ENCODE assay signal across 8 mouse cellular contexts in genomic region chr9:120110211-120111018, GRCm38 (mm10). TPM values are rescaled to one million over a fixed set of nuclear protein-coding genes. Genes with fewer than 3 reads are reported as not detected.
DNase-seq lines count a peak whose midpoint lies in the region; ATAC-seq and TF ChIP-seq lines count a peak whose summit lies in the region.

Gene Slc25a38 (plus strand): TSS chr9:120110374.

- DNase-seq in A20 (ENCODE audit: low read depth, low spot score) (peak; percentile 98), liver (peak; percentile 100)
- DNase-seq in heart, embryonic 10.5 days (ENCODE audit: low spot score), result peak; percentile 97
- DNase-seq in spleen, postnatal 4 days (ENCODE audit: low spot score in 2 of 2), result peak; percentile 98 to 99

- H3K27me3 ChIP-seq in heart, embryonic 10.5 days (ENCODE audit: insufficient read depth, poor library complexity, severe bottlenecking), result no peaks in the 10 kb centered on the region
- H3K27me3 ChIP-seq in kidney, embryonic 15.5 days, result no peaks in the 10 kb centered on the region

- TF ChIP-seq CTCF in bone marrow macrophage, adult 2 months (IDR thresholded peaks at IDR 0.05; ENCODE audit: low read depth, low read length), result peak; percentile 60
- peak; percentile 78; the same call in 1 of the 2 replicates for TF ChIP-seq CTCF in embryonic fibroblast, embryonic 13.5 days (IDR thresholded peaks at IDR 0.05; ENCODE audit: borderline replicate concordance, insufficient read depth, low read length)

- peak; percentile 97 for ATAC-seq in kidney, embryonic 15.5 days (replicated peaks; ENCODE audit: low FRiP score)
- peak; percentile 91 for ATAC-seq in monocyte, adult 5-6 weeks (replicated peaks; ENCODE audit: insufficient number of reproducible peaks, low FRiP score, low TSS enrichment, poor library complexity, severe bottlenecking)

- peak within 1 kb of the TSS; percentile 83 for H3K9ac ChIP-seq in kidney, embryonic 15.5 days

- H3K4me3 ChIP-seq in bone marrow macrophage, adult 2 months (ENCODE audit: insufficient read depth, low read length), result peak within 1 kb of the TSS; percentile 100
- H3K4me3 ChIP-seq in embryonic fibroblast, embryonic 13.5 days (ENCODE audit: insufficient read depth, low read length), result peak within 1 kb of the TSS; percentile 81
- peak within 1 kb of the TSS; percentile 95 for H3K4me3 ChIP-seq in heart, embryonic 10.5 days
- H3K4me3 ChIP-seq in kidney, embryonic 15.5 days (replicated peaks), result peak within 1 kb of the TSS; percentile 97

- peak within 1 kb of the TSS; percentile 83 for H3K4me2 ChIP-seq in kidney, embryonic 15.5 days

- no peak for TF ChIP-seq POLR2A in bone marrow macrophage, adult 2 months (IDR thresholded peaks at IDR 0.05; ENCODE audit: borderline replicate concordance, low read depth, low read length)
- TF ChIP-seq POLR2A in embryonic fibroblast, embryonic 13.5 days (IDR thresholded peaks at IDR 0.05; ENCODE audit: low read depth, low read length), result peak; percentile 76

- H3K4me1 ChIP-seq in bone marrow macrophage, adult 2 months (ENCODE audit: control insufficient read depth, insufficient read depth, low read length), result peaks cover 10% of the 10 kb centered on the region
- no peaks in the 10 kb centered on the region for H3K4me1 ChIP-seq in embryonic fibroblast, embryonic 13.5 days (ENCODE audit: control insufficient read depth, insufficient read depth, low read length)
- H3K4me1 ChIP-seq in heart, embryonic 10.5 days, result peaks cover 10% of the 10 kb centered on the region
- peaks cover 8% of the 10 kb centered on the region for H3K4me1 ChIP-seq in kidney, embryonic 15.5 days

- peak within 1 kb of the TSS; percentile 84 for H3K27ac ChIP-seq in bone marrow macrophage, adult 2 months (ENCODE audit: insufficient read depth, low read depth, low read length)
- peak within 1 kb of the TSS; percentile 78 for H3K27ac ChIP-seq in embryonic fibroblast, embryonic 13.5 days (ENCODE audit: insufficient read depth, low read length)
- H3K27ac ChIP-seq in heart, embryonic 10.5 days, result peak within 1 kb of the TSS; percentile 88
- H3K27ac ChIP-seq in kidney, embryonic 15.5 days, result peak within 1 kb of the TSS; percentile 98

- H3K9me3 ChIP-seq in heart, embryonic 10.5 days, result no peaks in the 10 kb centered on the region
- H3K9me3 ChIP-seq in kidney, embryonic 15.5 days (replicated peaks), result no peaks in the 10 kb centered on the region

- no peaks in the 10 kb centered on the region for H3K36me3 ChIP-seq in heart, embryonic 10.5 days
- no peaks in the 10 kb centered on the region for H3K36me3 ChIP-seq in kidney, embryonic 15.5 days

- WGBS in heart, embryonic 10.5 days, result 1% methylated on average over 62 of the region's 62 CpGs
- 2% methylated on average over 62 of the region's 62 CpGs for WGBS in kidney, embryonic 15.5 days

RNA-seq across cellular contexts. Expression of gene Slc25a38, which starts in this region (rescaled TPM):
- polyA plus RNA-seq in bone marrow macrophage, adult 2 months (2012; ENCODE audit: insufficient read depth, insufficient read length, missing spikeins), result 18.5 and 18.7 TPM in 2 replicates
- polyA plus RNA-seq in embryonic fibroblast, embryonic 13.5 days (2011; ENCODE audit: insufficient read length, low read depth, missing spikeins), result 16.5 and 17.1 TPM in 2 replicates
- 39.8 and 42.1 TPM in 2 replicates for polyA plus RNA-seq in heart, embryonic 10.5 days (2016; fragmentation: Nextera tagmentation; extraction: Ambion mirVana)
- 32.4 and 37.1 TPM in 2 replicates for polyA plus RNA-seq in kidney, embryonic 15.5 days (2015; fragmentation: Nextera tagmentation; extraction: Ambion mirVana)
- total RNA-seq in monocyte, adult 5-6 weeks (2017), result 29.0 to 46.6 TPM (median 44.2 TPM) in 3 replicates

Comparison
In these comparisons a context has a peak if more than half of its experiments do, and no peak if none do; other contexts are left out.
1. Peak in every context shown above with its lines: DNase-seq, ATAC-seq, H3K4me3 ChIP-seq and H3K27ac ChIP-seq.